Mouse (Mus musculus): ENCODE results near the gene Il12rb1. TPM values are rescaled to one million over a fixed set of nuclear protein-coding genes. Genes with fewer than 3 reads are reported as not detected.

The Il12rb1 gene
- total RNA-seq, 1 experiment from 2014 or later: not detected

DNA sequence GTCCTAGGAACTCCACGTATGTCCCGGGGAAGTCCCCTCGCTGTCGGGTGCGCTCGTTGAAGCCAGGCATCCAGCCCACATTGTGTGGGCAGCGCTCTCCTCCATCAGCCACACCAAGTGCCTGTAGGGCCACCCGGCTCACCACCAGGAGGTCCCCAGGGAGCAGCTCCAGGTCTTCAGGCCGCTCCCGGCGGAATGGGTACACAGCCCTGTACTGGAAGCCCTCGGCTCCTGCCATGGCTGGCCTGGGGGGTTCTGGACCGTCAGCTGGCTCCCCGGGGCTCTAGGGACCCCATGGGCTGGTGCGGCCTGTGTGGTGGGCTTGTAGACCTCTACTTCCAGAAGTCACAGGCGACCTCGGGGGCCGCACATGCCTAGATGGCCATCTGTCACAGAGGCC is 33.5 kb upstream of the Il12rb1 start:
- DNase-seq: no peak

DNA sequence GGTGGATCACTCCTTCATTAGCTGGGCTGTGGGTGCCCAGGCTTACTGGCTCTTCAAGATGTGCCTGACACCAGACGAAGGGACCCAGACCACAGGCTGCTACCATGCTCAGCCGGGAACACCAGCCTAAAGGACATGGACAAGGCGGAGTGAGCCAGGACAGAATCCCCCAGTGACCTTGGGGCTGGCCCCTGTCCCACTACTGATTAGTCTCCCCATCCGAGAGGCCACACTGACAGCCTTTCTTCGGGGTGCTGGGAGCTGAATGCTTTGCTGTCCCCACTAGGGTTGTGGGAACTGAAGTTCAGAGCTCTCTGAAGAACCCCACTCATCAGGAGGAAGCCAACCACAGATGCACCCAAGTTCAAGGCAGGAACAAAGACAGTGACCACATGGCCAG is 33.0 kb upstream of the Il12rb1 start:
- no peak for DNase-seq

DNA sequence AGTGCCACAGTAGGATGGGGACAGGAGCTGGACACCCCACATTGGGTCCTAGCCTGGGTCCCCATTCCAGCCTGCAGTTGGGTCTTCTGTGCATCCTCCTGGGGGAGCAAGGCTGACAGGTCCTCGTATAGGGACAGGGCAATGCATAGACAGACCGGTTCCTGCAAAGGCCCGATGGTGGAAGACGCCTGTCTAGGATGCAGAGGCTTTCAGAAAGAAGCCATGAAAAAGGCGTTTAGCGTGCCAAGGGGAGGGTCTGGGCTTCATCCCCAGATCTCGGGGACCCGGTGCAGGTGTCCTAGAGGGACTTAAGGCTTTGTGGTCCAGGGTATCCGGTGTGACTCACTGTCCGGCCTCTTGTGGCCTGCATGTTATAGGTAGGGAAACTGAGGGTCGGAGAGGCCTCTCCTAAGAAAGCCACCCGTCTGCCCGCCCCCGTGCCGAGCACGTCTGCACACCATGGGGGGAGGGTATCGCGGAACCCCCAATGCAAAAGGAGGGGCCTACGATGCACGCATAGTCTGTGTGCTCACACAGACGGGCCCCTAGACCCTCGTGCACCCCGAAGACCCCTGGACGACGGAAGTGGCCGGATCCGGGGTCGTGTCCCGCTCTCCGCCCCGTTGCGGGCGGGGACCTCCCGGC is 32.3 kb upstream of the Il12rb1 start:
- no peak for DNase-seq

DNA sequence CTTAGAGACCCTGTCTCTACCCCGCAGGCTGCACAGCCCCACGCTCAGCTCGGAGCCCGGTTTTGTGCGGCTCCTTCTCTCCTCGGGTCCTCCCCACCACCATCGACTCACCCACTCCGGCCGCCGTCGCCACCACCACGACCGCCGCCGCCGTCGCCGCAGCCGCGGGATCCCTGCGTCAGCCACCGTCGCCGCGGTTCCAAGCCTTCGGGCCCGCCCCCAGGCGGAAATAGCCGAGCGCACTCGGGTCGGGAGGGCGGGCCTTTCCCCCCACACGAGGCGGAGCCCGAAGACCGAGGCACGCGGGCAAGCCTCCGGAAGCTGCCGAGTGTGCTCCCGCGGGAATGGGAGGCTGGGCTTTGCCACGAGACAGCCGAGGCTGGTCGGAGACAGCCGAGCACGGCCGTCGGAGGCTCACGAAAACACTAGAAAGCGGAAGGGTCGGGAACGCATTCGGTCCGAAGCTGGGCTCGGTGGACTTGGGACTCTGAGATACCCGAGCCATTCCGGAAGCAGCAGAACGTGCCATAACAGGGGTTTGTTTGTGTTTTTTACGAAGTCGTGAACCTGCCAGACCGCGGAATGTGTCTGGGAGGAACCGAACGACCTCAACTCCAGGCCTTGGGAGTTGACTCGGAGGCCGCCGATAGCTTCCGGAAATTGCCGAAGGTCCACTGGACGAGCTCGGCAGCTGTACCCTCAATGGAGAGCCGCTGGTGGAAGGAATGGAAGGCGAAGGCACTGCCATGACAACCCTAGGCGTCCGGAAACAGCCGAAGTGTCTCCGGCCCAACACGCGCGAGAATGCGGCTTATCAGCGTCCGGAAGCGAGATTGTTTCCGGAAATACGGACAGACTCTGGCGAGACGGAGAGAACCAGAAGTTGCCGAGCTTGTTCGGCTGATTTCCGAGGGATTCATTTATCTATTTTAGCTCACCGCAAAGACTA is 31.5 kb upstream of the Il12rb1 start, which contains the start of gene Pik3r2:
Gene Pik3r2 (minus strand): TSS at position 218 of the 949 bp plus-strand sequence.
- DNase-seq: peak; percentile 99

DNA sequence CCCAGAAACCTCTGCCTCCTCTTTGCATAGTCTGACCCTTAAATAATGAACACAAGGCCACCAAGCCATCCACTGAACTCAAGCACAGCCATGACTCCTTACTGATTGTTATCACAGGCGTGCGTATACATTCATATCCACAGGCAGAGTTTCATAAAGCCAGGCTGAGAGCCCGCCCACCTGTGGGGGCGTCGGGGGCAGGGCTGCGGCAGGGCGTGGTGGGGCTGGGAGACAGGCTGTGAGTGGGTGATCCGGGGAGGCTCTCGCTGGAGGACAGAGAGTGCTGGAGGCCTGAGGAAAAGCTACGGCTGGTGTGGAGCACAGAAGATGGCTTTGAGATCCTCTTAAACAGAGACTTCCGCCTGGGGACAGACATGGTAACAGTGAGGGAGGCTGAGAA is 28.2 kb upstream of the Il12rb1 start:
- DNase-seq: no peak

DNA sequence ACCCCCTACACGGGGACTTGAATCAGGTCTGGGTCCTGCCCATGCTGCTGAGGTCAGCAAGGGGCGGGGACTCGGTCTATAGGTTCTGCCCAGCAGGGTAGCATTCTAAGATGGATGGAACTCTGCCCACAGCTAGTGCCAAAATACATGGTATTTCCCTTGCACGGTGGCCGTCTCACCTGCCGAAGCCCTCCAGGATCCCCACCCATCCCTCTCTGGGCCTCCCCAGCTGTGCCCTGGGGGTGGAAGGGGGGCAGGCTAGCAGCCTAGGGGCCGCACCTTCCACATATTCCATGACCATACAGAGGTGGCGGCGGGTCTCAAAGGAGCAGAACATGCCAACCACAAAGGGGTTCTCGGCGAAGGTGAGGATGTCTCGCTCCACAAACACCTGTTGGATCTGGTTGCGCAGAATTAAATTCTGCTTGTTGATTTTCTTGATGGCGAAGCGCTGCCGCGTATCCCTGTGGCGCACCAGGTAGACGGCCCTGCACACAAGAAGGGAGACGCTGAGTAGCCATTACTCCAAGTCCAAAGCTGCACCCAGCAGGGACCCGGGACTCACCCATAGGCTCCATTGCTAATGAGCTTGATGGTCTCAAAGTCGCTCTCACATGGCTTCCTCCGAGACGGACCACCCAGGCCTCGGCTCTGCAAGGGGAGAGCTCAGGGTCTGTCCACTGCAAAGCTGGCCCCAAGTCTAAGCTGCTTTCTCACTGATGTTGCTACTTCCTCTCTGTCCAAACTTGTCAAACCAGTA is 21.8 kb upstream of the Il12rb1 start:
- no peak for DNase-seq

DNA sequence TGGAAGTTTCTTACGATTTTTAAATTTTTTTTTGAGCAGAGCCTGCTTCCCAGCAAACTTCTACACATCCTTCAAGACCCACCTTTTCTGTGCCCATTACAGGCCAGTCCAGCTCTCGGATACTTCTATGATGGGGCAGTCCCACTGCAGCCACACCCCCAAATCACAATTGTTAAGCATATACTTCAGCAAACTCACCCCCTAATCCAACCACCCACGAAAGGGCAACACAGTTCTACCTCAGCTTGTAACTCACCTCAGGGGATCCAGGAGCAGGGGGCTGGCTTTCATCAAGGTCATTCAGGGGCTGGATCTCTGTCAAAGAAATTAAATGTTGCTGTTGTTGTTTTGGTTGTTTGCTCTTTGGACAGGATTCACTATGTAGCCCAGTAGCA is 21.2 kb upstream of the Il12rb1 start:
- DNase-seq: no peak

DNA sequence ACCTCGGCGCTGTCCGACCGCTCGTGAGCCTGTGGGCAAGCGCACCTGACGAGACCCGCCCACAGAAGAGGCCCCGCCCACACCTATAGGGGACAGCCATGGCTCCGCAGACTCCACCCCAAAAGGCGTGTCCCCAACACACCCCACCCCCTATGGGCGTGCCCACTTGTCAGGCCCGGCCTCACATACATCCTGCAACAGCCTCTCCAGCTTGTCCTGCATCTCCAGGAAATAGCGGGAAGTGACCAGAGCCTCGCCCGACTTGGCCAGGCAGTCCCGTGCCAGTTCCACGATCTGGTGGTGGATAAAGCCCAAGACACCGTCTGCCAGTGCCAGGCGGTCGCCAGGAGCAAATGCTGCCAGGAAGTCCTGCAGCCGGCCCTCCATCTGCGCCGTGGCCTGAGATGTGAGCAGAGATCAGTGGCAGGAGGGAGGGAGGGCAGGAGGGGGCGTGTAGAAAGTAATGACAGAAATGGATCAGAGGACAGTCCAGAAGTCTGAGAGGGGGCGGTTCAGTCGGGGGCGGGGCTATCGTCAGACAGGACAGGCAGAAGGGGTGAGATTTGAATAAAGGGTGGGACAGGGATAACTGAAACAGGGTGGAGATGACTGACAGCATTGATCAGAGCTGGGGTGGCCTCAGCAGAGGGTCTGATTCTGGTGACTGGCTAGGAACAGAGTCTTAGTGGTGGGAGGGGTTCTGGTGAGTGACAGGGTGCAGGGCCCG is 20.1 kb upstream of the Il12rb1 start:
- no peak for DNase-seq

DNA sequence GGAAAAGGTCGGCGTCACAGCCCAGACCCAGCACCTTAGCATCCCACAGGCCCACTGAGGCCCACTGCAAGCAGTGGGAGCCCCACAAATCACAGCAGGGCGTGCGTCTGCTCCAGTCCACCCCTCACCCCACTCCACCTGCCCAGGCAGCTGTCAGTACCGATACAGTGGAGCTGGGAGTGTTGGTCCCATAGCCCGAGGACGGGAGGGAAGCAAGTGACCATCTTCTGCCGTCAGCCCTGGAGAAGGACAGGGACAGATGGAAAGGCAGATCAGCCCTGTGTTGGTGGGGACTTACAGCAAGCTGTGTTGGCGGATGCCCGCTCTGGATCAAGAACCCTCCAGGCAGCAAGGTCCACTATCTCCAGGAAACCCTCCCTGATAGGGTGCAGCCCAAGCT is 19.2 kb upstream of the Il12rb1 start:
- no peak for DNase-seq

DNA sequence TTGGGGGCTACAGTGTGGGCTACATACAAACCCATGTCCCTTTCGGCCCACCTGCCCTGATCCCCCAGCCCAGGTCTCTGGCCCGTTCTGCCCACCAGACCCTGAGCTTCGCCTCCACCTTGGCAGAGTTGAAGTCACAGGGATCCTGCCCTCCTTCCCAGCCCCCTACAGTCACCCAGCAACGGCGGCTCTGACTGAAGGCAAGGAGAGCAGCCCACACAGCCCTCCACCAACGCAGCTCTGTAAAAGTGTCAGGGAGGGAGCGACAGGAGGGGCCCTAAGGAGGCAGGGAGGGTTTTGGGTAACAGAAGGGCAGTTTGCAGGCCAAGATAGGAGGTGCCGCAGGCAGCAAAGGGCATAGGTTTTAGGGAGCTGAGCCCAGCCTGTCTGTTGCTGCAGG is 17.4 kb upstream of the Il12rb1 start:
- DNase-seq: no peak

DNA sequence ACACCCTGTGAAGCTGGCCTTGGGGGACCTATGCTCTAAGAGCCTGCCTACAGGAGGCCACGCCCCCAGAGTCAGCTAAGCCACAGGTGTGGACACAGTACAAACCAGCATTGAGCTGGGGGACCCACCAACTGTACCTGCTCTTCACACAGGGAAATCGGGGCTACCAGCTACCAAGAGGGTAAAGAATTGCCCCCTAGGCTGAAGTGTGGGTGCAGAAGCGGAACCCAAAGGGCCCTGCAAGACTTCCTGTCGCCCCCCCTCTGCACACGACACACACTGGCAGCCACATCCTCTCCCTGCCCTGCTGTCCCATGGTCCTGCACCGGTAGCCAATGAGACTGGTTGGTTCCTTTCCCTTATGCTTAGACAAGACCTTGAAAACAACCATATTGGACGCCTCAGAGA is 17.0 kb upstream of the Il12rb1 start:
- DNase-seq: no peak

DNA sequence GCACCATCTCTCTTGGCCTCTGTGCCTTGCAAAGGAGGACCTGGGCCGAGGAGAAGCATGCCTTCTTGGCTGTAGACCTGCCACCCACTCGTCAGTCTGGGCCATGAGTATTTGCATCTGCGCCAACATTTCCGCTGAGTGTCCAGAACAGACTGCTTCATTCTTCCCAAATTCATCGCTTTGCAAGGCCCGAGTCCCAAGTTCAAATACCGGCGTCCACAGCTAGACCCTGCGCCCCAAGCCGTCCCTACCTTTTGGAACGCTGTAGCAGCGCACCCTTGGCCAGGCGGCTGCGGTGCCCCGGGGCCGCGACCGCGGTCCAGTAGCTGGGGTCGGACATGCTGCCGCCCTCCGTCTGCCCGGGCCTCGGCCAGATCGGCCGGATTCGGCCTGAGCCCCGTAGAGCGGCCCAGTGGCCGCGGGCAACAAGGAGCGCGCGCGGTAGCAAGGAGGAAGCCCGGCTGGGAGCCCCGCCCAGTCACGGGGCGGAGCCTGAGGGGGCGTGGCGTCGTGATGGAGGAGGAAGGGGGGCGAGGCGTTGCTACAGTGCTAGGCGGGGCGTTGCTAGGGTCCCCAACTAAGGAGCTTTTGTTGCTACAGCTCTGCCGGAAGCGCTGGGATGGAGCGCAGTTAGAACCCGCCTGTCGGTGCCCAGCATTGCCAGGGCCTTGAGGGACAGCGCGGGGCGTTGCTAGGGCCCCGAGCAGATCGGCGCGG is 16.1 kb upstream of the Il12rb1 start:
- DNase-seq: peak; percentile 98

DNA sequence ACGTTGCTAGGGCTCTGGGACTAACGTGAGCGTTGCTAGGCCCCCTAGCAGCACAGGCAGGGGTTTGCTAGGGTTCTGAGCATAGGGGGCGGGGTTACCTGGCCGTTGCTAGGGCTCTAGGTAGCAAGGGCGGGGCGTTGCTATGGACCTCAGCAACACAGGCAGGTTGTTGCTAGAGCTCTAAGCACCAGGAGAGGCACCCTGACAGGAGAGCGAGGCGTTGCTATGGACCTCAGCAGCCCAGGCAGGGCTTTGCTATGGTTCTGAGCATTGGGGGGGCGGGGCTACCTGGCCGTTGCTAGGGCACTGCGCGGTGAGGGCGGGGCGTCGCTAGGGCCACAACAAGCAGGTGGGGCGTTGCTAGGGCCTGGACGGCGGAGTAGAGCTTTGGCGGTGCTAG is 15.5 kb upstream of the Il12rb1 start:
- DNase-seq: peak; percentile 61

DNA sequence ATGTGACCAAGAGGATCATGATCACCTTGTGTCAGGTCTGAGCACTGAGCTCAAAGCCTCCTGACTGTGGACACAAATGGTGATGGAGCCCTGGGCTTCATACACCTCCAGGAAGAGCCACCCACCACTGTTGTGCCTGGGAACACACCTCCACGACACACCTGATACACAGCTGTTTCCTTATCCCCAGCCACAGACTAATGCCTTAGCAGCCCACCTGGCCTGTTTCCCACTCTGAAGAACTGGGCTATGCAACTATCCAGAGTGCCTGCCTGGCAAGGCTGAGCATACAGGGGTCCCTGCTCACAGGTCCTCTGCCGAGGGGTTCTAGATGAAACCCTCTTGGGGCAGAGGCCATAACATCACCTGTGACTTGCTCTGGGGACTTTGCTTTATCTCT is 14.0 kb upstream of the Il12rb1 start:
- DNase-seq: no peak

DNA sequence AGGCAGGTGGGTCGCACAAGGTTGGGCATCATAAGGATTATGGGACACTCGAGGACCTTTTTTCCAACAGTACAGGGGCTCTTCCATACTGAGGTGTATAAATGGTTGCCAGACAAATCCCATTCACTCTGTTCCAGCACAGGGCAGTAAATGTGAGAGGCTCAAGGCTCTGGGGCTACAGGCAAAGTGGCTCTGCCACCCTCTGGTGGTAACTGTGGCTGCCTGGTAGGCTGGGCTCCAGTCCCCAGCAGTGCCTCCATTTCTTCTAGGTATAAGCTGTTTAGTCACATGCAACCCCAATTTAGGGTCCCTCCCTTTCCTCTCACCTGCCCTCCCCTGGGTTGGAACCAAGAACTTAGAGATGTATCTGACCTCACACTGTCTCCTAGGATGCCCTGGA is 12.9 kb upstream of the Il12rb1 start:
- no peak for DNase-seq

DNA sequence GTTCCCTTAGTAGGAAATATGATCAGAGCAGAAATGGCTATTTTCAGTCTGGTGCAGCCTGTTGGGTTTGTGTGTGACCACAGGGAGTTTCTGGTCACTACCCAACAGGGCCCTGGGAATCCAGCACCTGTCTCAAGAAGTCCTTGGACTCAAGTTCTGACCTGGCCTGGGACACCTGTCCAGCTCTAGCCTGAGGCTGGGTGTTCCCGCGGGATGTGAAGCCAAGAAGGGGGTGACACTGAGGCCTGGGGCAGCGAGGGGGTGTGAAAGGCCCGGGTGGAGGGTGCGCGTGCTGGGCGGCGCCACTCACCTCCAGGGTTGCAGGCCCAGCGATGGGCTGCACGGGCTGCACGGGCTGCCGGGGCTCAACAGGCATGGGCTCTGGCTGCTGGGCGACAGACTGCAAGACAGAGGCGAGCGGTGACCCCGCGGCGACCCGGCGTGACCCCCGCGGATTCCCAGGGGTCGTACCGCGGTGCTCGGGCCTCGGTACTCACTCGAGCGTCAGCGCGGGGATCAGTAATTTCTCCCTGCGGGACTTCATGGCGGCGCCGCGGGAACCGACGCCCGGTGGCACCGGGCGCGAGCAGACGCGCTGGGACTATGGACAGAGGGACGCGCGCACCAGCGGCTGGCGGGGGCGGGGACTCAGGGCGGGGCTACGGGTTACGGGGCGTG is 11.7 kb upstream of the Il12rb1 start:
- peak; percentile 91 for DNase-seq

DNA sequence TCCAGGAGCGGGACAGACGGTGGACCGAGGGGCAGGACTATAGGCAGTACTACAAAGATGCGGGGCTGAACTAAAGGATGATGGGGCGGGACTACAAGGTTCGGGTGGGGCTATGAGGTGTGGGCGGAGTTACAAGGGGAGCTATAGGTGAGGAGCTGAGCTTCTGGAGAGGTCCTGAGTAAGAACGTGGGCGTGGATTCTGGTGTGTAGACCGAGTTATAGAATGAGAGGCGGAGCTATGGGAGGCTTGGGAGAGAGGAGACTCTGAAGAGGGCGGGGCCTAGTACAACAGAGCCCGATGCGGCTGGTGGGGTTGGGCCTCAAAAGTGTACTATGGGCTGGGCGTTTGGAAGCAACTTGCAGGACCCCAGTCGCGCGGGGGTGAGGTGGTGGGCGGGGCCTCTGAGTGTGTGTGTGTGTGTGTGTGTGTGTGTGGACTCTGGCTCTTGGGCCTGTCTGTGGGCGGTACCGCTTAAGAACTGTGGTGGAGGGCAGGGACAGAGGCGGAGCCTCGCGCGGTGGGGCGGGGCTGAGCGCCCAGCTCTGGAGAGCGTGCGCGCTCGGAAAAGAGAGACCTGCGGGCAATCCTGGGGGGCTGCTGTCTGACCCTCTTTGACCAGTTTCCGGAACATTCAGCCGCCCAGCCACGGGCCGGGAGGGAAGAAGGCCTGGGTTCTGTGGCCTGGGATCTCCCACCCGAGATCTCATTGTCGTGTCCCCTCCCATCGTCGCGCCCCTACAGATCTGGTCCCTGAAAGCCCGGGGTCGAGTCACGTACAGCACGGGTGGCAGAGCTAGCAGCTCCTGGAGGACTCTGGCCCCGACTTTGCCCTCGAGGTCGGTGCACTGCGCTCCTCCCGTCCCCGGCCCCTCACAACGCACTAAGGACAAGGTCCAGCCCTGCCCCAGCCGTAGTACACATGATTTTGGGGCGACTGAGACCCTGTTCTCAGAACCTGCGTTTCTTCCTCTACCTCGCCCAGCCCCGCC is 10.9 kb upstream of the Il12rb1 start:
- DNase-seq: peak; percentile 85

DNA sequence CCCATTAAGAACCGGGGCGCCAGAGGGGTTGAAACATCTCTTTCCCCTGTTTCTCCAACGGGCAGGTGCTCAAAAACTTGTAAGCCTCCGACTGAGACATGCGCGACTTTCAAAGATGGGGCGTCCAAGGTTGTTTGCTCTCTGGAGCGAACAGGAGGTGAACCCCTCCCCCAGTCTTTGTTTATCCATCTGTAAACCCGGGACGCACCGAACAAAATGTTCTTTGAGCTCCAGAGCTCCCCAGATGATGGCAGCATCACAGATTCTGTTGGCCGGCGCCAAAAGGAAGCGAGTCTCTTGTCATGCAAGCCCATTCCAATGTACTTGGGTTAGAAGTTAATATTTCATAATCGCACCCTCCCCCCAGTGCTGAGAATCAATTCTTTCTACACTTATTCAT is 10.0 kb upstream of the Il12rb1 start:
- DNase-seq: no peak

DNA sequence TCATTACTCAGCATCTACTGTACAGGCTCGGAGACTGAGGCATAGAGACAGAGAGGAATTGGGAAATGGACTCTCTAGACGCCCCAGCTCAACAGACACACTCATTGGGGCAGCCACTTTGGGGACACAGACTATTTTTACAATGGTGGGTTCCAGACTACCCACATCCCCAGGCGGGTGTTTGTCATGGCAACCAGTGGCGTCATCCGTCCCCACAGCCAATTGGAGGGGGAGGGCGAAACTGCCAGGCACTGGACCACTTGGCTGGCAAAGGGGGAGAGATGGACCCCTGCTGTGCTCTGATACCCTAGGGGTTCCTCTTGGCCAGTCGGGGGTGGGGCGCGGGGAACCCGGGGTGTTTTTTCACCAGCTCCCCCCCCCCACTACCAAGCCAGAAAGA is 7.6 kb upstream of the Il12rb1 start:
- no peak for DNase-seq

DNA sequence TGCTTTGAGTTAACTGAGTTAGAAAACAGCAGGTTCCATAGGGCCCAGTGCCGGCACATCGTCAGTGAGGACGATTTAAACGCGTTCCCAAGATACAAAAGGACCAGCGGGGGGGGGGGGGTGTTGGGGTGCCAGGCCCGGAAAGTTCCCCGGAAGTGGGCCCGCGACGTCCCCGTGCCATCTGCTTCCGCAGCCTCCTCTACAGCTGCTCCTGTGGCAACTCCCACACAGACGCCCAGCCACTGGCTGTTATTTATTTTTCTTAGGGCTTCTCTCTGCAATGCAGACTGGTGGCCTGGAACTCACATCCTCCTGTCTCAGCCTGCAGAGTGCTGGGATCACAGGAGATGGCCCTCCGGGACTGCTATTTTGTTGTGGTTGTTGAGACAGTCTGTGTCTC is 7.1 kb upstream of the Il12rb1 start:
- no peak for DNase-seq

Data from adrenal gland, postnatal 25 days (tissue).